Mouse (Mus musculus) colon, adult 2 months (tissue): Measurements from ENCODE around the gene Rdm1. TPM values are rescaled to one million over a fixed set of nuclear protein-coding genes. Genes with fewer than 3 reads are reported as not detected.

ENCODE experiments used
- polyA plus RNA-seq: library from polyadenylated mRNA; depleted of rRNA; stranded (reverse); fragments of >200 nt; gene quantifications from 2 replicates; pipeline ENCODE4 v1.2.3, GENCODE M21; 2012; rRNA removed

Rdm1 gene
- 18.5 and 22.8 TPM in 2 replicates for polyA plus RNA-seq

GRCm38 (mm10) chr11:101626995-101627856, at the start of gene Rdm1:
Rdm1 (plus strand) TSS chr11:101627195.

GRCm38 (mm10) chr11:101582054-101583035, 44.6 kb upstream of the Rdm1 start, which contains the start of gene Tmem106a:
Tmem106a (plus strand) TSS chr11:101582242.

DNA sequence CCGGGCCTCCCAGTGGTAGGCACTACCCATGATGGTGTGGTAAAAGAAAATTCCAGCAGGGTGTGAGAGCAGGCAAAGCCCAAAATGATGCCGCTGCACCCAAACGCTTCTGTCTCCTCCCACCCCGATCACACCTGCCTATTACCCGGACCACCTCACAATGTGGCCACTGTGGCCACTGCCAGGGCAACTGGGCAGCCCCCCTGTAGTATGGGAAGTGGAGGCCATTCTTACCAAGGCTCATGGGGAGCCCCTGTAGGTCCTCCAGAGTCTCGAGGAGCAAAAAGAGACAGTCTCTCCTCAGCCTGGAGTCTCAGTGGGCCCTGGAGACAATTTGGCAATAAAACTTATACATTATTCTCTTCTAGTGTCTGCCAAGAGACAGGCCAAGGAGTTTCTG, 27.8 kb upstream of the Rdm1 start, which contains the start of gene Gm11634:
Gene Gm11634, minus strand, starts transcription at position 101 of the 400 bp plus-strand sequence.

DNA sequence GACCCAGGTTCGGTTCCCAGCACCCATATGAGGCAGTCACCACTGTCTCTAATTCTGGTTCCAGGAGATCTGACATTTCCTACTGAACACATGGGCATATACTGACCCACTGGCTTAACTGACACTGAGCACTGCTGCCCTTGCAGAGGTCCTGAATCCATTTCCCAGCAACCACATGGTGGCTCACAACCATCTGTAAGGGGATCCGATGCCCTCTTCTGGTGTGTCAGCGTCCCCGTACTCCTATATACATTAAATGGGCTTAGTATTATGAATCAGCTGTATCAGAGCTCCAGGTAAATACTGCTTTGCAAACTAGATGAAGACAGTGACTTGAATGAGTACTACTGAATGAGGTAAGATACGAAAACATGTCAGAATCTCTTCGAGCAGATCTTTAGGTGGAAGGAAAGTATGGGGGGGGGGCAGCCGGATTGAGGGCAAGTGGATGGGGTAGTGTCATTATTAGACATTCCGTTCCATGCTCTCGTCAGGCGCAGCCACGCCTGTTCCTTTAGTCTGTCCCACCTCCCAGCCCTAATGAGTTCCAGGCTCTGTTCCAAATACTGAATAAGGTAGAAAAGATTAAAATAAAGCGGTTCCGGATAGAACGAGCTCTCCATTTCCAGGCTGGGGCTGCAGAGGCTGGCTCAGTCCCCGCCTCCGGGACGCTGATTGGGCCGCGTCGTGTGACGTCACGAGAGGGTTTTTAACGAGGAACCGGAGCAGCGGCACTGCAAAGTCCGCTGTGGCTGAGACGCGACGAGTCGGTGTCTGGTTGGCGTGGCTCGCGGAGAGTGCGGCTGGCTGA, 38.0 kb downstream of the Rdm1 start, which contains the start of gene Arl4d:
Gene Arl4d, plus strand, starts transcription at position 717 of the 811 bp plus-strand sequence.

Other genes starting within 250 kb of the Rdm1 start
- gene Aarsd1, start 209.6 kb upstream of the Rdm1 start, polyA plus RNA-seq, result 15.9 and 18.9 TPM in 2 replicates
- gene Gm27029, start 202.4 kb upstream of the Rdm1 start, polyA plus RNA-seq, result 0.09 and 0.55 TPM in 2 replicates
- 25.0 and 27.2 TPM in 2 replicates for gene Rundc1, start 202.1 kb upstream of the Rdm1 start, polyA plus RNA-seq
- 4.5 TPM in 2 replicates for gene Ptges3l, start 201.9 kb upstream of the Rdm1 start, polyA plus RNA-seq
- 403 and 499 TPM in 2 replicates for gene Rpl27, start 184.9 kb upstream of the Rdm1 start, polyA plus RNA-seq
- 30.8 and 40.3 TPM in 2 replicates for gene Ifi35, start 178.8 kb upstream of the Rdm1 start, polyA plus RNA-seq
- gene Rnd2, start 162.2 kb upstream of the Rdm1 start, polyA plus RNA-seq, result 9.7 and 11.0 TPM in 2 replicates
- 121 and 128 TPM in 2 replicates for gene Vat1, start 161.0 kb upstream of the Rdm1 start, polyA plus RNA-seq
- gene Brca1, start 75.2 kb upstream of the Rdm1 start, polyA plus RNA-seq, result 0.79 and 0.83 TPM in 2 replicates
- 121 and 137 TPM in 2 replicates for gene Nbr1, start 75.0 kb upstream of the Rdm1 start, polyA plus RNA-seq
- gene Tmem106a, start 45.0 kb upstream of the Rdm1 start, polyA plus RNA-seq, result 36.5 and 54.6 TPM in 2 replicates
- gene Gm11634, start 27.9 kb upstream of the Rdm1 start, polyA plus RNA-seq, result not detected in 2 replicates
- gene Arl4d, start 38.3 kb downstream of the Rdm1 start, polyA plus RNA-seq, result 16.9 and 21.0 TPM in 2 replicates
- gene Dhx8, start 105.7 kb downstream of the Rdm1 start, polyA plus RNA-seq, result 9.9 and 11.8 TPM in 2 replicates
- 19.9 and 30.7 TPM in 2 replicates for gene Etv4, start 158.2 kb downstream of the Rdm1 start, polyA plus RNA-seq